Mouse (Mus musculus) ES-E14 (cell line): Measurements from ENCODE around the gene Diaph3.

Source experiments
- HCFC1 ChIP-seq: IDR thresholded peaks from 2 replicates; pipeline ENCODE4 v1.6.1; 2012; ENCODE audit warnings: low read length, inconsistent platforms, borderline replicate concordance; ENCODE audit not compliant: insufficient read depth
- ZC3H11A ChIP-seq: IDR thresholded peaks from 2 replicates; pipeline ENCODE4 v1.6.1; 2012; ENCODE audit warnings: low read depth, mild to moderate bottlenecking, inconsistent platforms, low read length, borderline replicate concordance

DNA sequence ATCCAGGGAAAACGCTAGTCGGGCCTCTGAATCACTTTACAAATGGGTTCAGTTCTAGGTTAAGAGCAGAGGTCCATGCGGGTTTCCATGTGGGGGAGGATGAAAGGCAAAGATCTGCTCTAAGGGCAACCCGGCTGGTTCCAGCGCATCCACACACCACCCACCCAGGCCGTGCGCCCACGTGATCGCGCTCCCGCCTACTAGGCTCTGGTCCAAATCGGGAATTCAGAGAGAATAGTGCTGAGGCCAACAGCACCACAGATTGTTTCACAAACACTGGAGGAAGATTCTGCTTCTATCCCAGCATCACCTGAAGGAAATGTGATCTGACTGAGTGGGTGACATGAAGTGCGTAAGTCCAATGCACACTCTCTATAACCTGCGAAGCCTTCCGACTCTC lies 17.9 kb downstream of the Diaph3 start:
- TF ChIP-seq HCFC1 = no peak
- TF ChIP-seq ZC3H11A = no peak
